Mouse (Mus musculus) CD8-positive naive resting alpha-beta T cell, adult 2 months (primary cell): ENCODE measurements around the gene Grik2.
"Not testable (repeated sequence)": the region's sequence is repeated elsewhere in the genome, so short reads cannot be mapped to it uniquely, and the experiment has no call there.

ENCODE experiments used
- DNase-seq, 2 experiments: peaks; one replicate each; pipeline ENCODE4 v3.0.0; 2022; ENCODE audit warnings: low read depth in 2 of 2, low spot score in 2 of 2

Gene Grik2

GRCm38 (mm10) chr10:49652320-49652719 is 136.2 kb downstream of the Grik2 start:
- DNase-seq = no peak

GRCm38 (mm10) chr10:49647116-49647515 is 141.4 kb downstream of the Grik2 start:
- no peak for DNase-seq

- DNase-seq = no peak
Observed at GRCm38 (mm10) chr10:49639901-49640300, 148.7 kb downstream of the Grik2 start.

GRCm38 (mm10) chr10:49623951-49624350 is 164.6 kb downstream of the Grik2 start:
- no peak for DNase-seq

- DNase-seq = no peak
Observed at GRCm38 (mm10) chr10:49597652-49598051, 190.9 kb downstream of the Grik2 start.

- DNase-seq = no peak
Observed at GRCm38 (mm10) chr10:49573514-49573913, 215.1 kb downstream of the Grik2 start.

- DNase-seq = no peak
Observed at GRCm38 (mm10) chr10:49559872-49560407, 228.6 kb downstream of the Grik2 start.

GRCm38 (mm10) chr10:49542249-49542648 is 246.3 kb downstream of the Grik2 start:
- no peak for DNase-seq

- DNase-seq = no peak
Observed at GRCm38 (mm10) chr10:49519752-49520151, 268.8 kb downstream of the Grik2 start.

- no peak for DNase-seq
Observed at GRCm38 (mm10) chr10:49500628-49501027, 287.9 kb downstream of the Grik2 start.

GRCm38 (mm10) chr10:49497302-49497701 is 291.3 kb downstream of the Grik2 start:
- no peak for DNase-seq

- DNase-seq = no peak
Observed at GRCm38 (mm10) chr10:49481439-49481838, 307.1 kb downstream of the Grik2 start.

- DNase-seq = no peak
Observed at GRCm38 (mm10) chr10:49480085-49480749, 308.3 kb downstream of the Grik2 start.

- DNase-seq = no peak
Observed at GRCm38 (mm10) chr10:49473613-49474012, 315.0 kb downstream of the Grik2 start.

GRCm38 (mm10) chr10:49456791-49457190 is 331.8 kb downstream of the Grik2 start:
- DNase-seq = no peak

- DNase-seq = no peak
Observed at GRCm38 (mm10) chr10:49453535-49453934, 335.0 kb downstream of the Grik2 start.

GRCm38 (mm10) chr10:49441369-49441768 is 347.2 kb downstream of the Grik2 start:
- DNase-seq = no peak

- DNase-seq = no peak
Observed at GRCm38 (mm10) chr10:49437057-49437456, 351.5 kb downstream of the Grik2 start.

- DNase-seq = no peak
Observed at GRCm38 (mm10) chr10:49436301-49436700, 352.3 kb downstream of the Grik2 start.

GRCm38 (mm10) chr10:49432825-49433224 is 355.7 kb downstream of the Grik2 start:
- no peak for DNase-seq

GRCm38 (mm10) chr10:49417206-49417605 is 371.4 kb downstream of the Grik2 start:
- DNase-seq = not testable (repeated sequence)

GRCm38 (mm10) chr10:49382996-49383395 is 405.6 kb downstream of the Grik2 start:
- no peak for DNase-seq

- DNase-seq = no peak
Observed at GRCm38 (mm10) chr10:49381852-49382251, 406.7 kb downstream of the Grik2 start.
